Mouse (Mus musculus) brain, embryonic 14.5 days (tissue): ENCODE measurements around the gene Asnsd1.

Experiments
- CTCF ChIP-seq: fragments of 200-500 bp; IDR thresholded peaks from 2 replicates; pipeline ENCODE4 v1.5.1; 2012; ENCODE audit warnings: inconsistent platforms, mild to moderate bottlenecking, moderate library complexity, borderline replicate concordance; ENCODE audit not compliant: insufficient read depth, insufficient read length; ENCODE audit errors: extremely low read depth
- POLR2A ChIP-seq: fragments of 200-500 bp; IDR thresholded peaks from 2 replicates; pipeline ENCODE4 v1.6.1; 2012; ENCODE audit warnings: mild to moderate bottlenecking, inconsistent platforms, borderline replicate concordance; ENCODE audit not compliant: poor library complexity, insufficient read depth, insufficient read length, severe bottlenecking; ENCODE audit errors: extremely low read depth

DNA sequence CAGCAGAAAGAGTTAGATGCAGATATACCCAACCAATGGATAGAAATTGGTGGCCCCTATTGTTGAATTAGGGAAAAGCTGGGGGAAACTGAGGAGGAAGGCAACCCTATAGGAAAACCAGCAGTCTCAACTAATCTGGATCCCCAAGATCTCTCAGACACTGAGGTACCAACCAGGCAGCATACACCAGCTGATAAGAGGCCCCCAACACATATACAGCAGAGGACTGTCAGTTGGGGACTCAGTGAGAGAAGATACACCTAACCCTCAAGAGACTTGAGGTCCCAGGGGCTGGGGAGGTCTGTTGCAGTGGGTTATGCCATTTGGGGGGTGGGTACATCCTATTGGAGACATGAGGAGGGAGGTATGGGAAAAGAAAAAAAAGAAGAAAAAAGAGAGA lies 17.1 kb downstream of the Asnsd1 start:
- TF ChIP-seq POLR2A (no peak), CTCF (no peak)
